Mouse (Mus musculus) heart, embryonic 15.5 days (tissue): ENCODE measurements around the gene Cntln. TPM values are rescaled to one million over a fixed set of nuclear protein-coding genes. Genes with fewer than 3 reads are reported as not detected.

Source experiments
- ATAC-seq: fragments of 200-750 bp; cut with Nextera tagmentation; replicated peaks from 2 replicates; pipeline ENCODE4 v1.8.0; 2017; ENCODE audit warnings: low read depth, moderate TSS enrichment; ENCODE audit not compliant: insufficient number of reproducible peaks, insufficient read depth, low FRiP score
- H3K27ac ChIP-seq: fragments of 300-500 bp; sonication (generic); 2 replicates; pipeline ENCODE4 v1.5.1; 2015; ENCODE audit warnings: mild to moderate bottlenecking, inconsistent platforms
- H3K27me3 ChIP-seq: fragments of 300-500 bp; sonication (generic); 2 replicates; pipeline ENCODE4 v1.6.1; 2015; ENCODE audit warnings: inconsistent platforms
- H3K36me3 ChIP-seq: fragments of 300-500 bp; sonication (generic); 2 replicates; pipeline ENCODE4 v1.6.1; 2015; ENCODE audit warnings: mild to moderate bottlenecking, inconsistent platforms
- H3K4me1 ChIP-seq: fragments of 300-500 bp; sonication (generic); replicated peaks from 2 replicates; pipeline ENCODE4 v1.6.1; 2015; ENCODE audit warnings: inconsistent platforms
- H3K4me2 ChIP-seq: fragments of 300-500 bp; sonication (generic); 2 replicates; pipeline ENCODE4 v1.6.1; 2015; ENCODE audit warnings: inconsistent platforms, mild to moderate bottlenecking, moderate library complexity
- H3K4me3 ChIP-seq: fragments of 300-500 bp; sonication (generic); 2 replicates; pipeline ENCODE4 v1.5.1; 2015; ENCODE audit warnings: mild to moderate bottlenecking, inconsistent platforms
- H3K9ac ChIP-seq: fragments of 300-500 bp; sonication (generic); 2 replicates; pipeline ENCODE4 v1.6.1; 2015; ENCODE audit warnings: mild to moderate bottlenecking, inconsistent platforms
- H3K9me3 ChIP-seq: fragments of 300-500 bp; sonication (generic); replicated peaks from 2 replicates; pipeline ENCODE4 v1.6.1; 2016; ENCODE audit warnings: inconsistent platforms
- WGBS: fragments of 180-500 bp; shearing (Covaris S2); methylation state at CpG from one replicate; pipeline ENCODE4 v1.1.7; 2015; ENCODE audit warnings: mixed read lengths; 5-methylcytosine and 5-hydroxymethylcytosine counted together
- polyA plus RNA-seq: library from polyadenylated mRNA; unstranded; fragments of >200 nt; fragmentation: Nextera tagmentation; extraction: Ambion mirVana; gene quantifications from 2 replicates; pipeline ENCODE4 v1.2.1, GENCODE M21; 2015

Cntln gene
- polyA plus RNA-seq, 1 experiment from 2014 or later = 6.2 TPM

DNA sequence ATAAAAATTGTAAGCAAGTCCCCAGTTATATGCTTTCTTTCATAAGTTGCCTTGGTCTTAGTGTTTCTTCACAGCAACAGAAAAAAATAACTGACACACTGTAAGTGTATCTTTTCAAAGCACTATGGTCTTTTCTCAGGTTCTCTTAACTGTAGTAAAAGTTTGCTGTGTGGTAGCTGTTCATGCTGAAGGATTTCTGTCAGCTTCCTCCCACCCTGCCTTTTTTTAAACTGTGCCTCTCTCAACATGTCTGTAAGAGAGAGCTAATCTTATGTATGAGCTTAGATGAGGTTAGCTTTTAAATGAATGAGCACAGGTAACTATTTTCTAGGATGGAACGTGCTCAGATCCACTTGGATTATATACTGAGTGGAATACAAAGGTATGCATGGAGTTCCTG lies 170.5 kb downstream of the Cntln start:
- Histone ChIP-seq H3K4me1 (no peaks in the 10 kb centered on the region), H3K27ac (no peak overlapping the region), H3K9ac (no peak overlapping the region), H3K36me3 (no peaks in the 10 kb centered on the region), H3K4me2 (no peak overlapping the region), H3K4me3 (no peak overlapping the region), H3K27me3 (no peaks in the 10 kb centered on the region), H3K9me3 (no peaks in the 10 kb centered on the region)
- no peak for ATAC-seq
- 82% methylated on average over 1 of the region's 1 CpGs for WGBS

DNA sequence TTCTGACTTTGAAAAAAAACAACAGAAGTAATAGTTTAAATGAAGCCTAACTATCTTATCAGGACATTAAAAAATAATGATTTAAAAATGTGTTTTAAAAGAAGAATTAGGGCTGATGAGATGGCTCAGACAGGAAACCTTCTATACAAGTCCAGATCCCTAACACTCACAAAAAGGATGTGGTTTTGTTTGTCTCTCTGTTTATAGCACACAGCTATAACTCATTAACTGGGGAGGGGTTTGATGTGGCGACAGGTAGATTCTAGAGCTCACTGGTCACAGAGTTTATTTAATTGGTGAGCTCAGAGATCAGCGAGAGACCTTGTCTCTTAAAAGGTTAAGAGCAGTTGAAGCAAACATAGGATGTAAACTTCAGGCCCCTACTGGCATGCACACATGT lies 175.5 kb downstream of the Cntln start:
- no peak overlapping the region for H3K27ac ChIP-seq
- H3K9me3 ChIP-seq = no peaks in the 10 kb centered on the region
- H3K4me1 ChIP-seq = no peaks in the 10 kb centered on the region
- no peak overlapping the region for H3K9ac ChIP-seq
- no peaks in the 10 kb centered on the region for H3K36me3 ChIP-seq
- H3K27me3 ChIP-seq = no peaks in the 10 kb centered on the region
- 89% methylated on average over 2 of the region's 2 CpGs for WGBS
- H3K4me3 ChIP-seq = no peak overlapping the region
- H3K4me2 ChIP-seq = no peak overlapping the region
- no peak for ATAC-seq

DNA sequence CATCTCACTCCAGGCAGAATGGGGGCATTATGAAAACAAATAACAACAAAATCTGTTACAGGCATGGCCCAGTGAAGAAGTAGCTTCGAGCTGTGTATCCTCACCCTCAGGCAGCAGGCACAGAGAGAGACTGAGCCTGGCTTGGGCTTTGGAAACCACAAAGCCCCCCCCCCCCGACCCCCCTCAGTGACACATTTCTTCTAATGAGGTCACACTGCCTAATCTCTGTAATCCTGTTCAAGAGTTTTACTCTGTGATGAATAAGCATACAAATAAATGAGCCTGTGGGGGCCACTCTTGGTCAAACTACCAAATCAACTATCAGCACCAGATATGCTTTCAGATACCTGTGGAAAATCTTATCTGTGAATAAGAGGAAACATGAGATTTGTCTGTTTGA lies 177.6 kb downstream of the Cntln start:
- no peak overlapping the region for H3K4me2 ChIP-seq
- H3K4me3 ChIP-seq = no peak overlapping the region
- WGBS = 58% methylated on average over 2 of the region's 2 CpGs
- H3K9ac ChIP-seq = no peak overlapping the region
- no peak for ATAC-seq
- no peak overlapping the region for H3K27ac ChIP-seq
- H3K36me3 ChIP-seq = no peaks in the 10 kb centered on the region
- H3K27me3 ChIP-seq = no peaks in the 10 kb centered on the region
- no peaks in the 10 kb centered on the region for H3K9me3 ChIP-seq
- H3K4me1 ChIP-seq = no peaks in the 10 kb centered on the region

DNA sequence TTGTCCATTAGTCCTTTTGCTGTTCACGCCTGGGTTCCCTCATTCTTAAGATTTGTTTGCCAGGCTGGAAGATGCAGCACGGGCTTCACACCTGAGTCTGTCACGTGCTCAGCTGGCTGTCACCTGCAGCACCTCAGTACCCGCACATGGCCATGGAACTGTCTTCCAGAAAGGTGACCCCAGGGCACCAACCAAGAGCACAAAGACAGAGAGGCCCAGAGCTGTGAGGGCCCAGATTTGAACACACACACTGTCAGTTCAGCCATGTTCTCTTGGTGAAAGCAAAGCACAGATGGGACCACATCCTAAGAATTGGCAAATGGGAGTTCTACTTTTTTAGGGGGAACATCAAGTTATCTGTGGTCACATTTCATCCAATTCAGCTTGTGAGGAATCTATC lies 211.9 kb downstream of the Cntln start:
- H3K27me3 ChIP-seq = no peaks in the 10 kb centered on the region
- no peak overlapping the region for H3K9ac ChIP-seq
- no peak overlapping the region for H3K27ac ChIP-seq
- 85% methylated on average over 4 of the region's 4 CpGs for WGBS
- no peak overlapping the region for H3K4me2 ChIP-seq
- H3K4me3 ChIP-seq = no peak overlapping the region
- no peak for ATAC-seq
- no peaks in the 10 kb centered on the region for H3K9me3 ChIP-seq
- H3K36me3 ChIP-seq = no peaks in the 10 kb centered on the region
- no peaks in the 10 kb centered on the region for H3K4me1 ChIP-seq

DNA sequence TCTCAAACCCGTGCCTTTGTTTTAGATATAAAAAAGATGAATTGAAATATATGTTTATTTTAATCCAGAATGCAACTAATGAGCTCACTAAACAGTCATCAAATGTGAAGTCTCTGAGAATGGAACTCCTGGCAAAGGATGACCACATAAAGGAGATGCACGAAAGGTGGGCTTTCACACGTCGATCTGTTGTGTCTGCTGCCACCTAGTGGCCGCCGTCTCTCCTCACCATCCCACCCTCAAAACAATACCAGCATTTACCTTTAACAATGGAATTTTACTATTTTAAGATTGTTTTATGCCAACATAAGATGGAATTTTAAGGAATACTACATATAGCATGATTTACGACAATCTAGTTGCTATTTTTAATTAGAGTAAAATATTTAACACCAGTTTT lies 212.6 kb downstream of the Cntln start:
- Histone ChIP-seq H3K9me3 (no peaks in the 10 kb centered on the region), H3K27ac (no peak overlapping the region), H3K9ac (no peak overlapping the region), H3K27me3 (no peaks in the 10 kb centered on the region), H3K4me3 (no peak overlapping the region), H3K4me1 (no peaks in the 10 kb centered on the region), H3K36me3 (no peaks in the 10 kb centered on the region), H3K4me2 (no peak overlapping the region)
- ATAC-seq = no peak
- 14% methylated on average over 7 of the region's 7 CpGs for WGBS

DNA sequence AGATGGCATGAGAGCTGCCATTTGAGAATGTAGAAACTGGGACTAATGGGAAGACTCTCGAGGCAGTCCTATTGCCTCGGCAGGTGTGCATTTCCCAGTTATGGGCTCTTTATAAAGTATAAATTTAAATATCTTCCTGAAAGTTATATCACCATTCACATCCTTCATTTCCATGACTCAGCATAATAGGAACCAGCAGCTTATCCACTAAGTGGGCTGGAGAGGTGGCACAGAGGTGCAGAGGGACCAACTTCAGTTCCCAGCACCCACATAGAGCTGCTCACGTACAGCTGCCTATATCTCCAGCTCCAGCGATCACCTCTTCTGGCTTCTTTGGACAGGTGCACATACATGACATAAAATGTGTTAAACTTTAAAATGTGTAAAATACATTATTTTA lies 218.1 kb downstream of the Cntln start:
- Histone ChIP-seq H3K36me3 (no peaks in the 10 kb centered on the region), H3K4me2 (no peak overlapping the region), H3K9ac (no peak overlapping the region), H3K27me3 (no peaks in the 10 kb centered on the region), H3K4me3 (no peak overlapping the region), H3K27ac (no peak overlapping the region), H3K4me1 (no peaks in the 10 kb centered on the region), H3K9me3 (no peaks in the 10 kb centered on the region)
- no peak for ATAC-seq
- 85% methylated on average over 4 of the region's 4 CpGs for WGBS

DNA sequence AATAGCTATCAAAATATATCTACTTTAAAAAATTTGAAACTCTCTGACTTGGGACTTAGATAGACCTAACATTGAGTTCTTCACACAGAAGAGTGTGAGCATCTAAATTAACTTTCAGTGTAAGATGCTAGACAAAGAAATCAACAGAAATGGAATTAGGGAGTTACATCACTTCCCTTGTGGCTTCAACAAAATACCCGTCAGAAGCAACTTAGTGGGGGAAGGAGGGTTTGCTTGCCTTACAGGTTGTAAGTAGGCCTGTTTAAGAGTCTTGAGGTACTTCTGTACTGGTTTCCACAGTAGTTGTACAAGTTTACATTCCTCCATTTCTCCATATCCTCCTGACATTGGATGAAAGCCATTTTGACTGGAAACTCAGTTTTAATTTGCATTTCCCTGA lies 222.3 kb downstream of the Cntln start:
- 66% methylated on average over 1 of the region's 1 CpGs for WGBS
- no peak for ATAC-seq

DNA sequence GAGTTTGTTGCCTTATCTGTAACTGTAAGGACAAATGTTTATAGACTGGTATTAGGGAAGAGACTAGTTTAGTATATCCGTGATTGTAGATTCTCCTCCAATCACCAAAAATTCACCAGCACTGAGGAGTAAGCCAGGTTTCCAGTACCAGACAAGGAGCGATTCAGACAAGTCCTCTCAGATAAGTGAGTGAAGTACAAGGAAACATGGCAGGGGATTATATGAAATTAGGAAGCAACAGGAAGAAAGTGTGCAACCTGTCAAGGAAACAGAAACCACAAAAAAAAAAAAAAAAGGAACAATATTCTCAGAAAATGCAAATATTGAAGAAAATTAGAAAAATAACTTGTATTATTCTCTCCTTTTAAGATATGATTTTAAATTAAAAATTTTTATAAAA lies 222.9 kb downstream of the Cntln start:
- Histone ChIP-seq H3K4me3 (no peak overlapping the region), H3K27me3 (no peaks in the 10 kb centered on the region), H3K4me1 (no peaks in the 10 kb centered on the region), H3K36me3 (no peaks in the 10 kb centered on the region), H3K27ac (no peak overlapping the region), H3K9ac (no peak overlapping the region), H3K9me3 (no peaks in the 10 kb centered on the region), H3K4me2 (no peak overlapping the region)
- 88% methylated on average over 2 of the region's 2 CpGs for WGBS
- no peak for ATAC-seq

More for the DNA sequence above, 222.3 kb downstream of the Cntln start:
- H3K27me3 ChIP-seq = no peaks in the 10 kb centered on the region
- no peak overlapping the region for H3K4me2 ChIP-seq
- no peak overlapping the region for H3K4me3 ChIP-seq
- no peak overlapping the region for H3K9ac ChIP-seq
- H3K9me3 ChIP-seq = no peaks in the 10 kb centered on the region
- H3K36me3 ChIP-seq = no peaks in the 10 kb centered on the region
- H3K27ac ChIP-seq = no peak overlapping the region
- no peaks in the 10 kb centered on the region for H3K4me1 ChIP-seq

DNA sequence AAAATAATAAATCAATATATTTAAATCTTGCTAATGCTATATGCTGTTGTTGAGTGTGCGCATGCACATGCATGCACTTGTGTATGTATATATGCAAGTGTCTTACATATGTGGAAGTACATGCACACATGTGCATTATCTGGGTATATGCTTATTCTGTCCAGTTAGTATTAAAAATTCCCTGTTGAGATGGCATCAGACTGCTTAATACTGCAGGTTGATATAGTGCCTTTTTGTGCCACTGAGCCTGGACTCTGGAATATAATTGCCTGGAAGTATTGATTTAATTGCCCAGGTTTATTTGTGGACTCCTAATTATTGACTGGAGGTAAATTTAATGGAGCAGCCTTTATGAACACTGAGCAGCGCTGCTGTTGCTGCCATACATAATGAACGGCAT lies 236.2 kb downstream of the Cntln start:
- no peaks in the 10 kb centered on the region for H3K36me3 ChIP-seq
- no peak overlapping the region for H3K9ac ChIP-seq
- no peak overlapping the region for H3K4me2 ChIP-seq
- H3K4me3 ChIP-seq = no peak overlapping the region
- H3K27ac ChIP-seq = no peak overlapping the region
- no peaks in the 10 kb centered on the region for H3K9me3 ChIP-seq
- no peaks in the 10 kb centered on the region for H3K4me1 ChIP-seq
- ATAC-seq = no peak
- 82% methylated on average over 3 of the region's 3 CpGs for WGBS
- H3K27me3 ChIP-seq = no peaks in the 10 kb centered on the region

DNA sequence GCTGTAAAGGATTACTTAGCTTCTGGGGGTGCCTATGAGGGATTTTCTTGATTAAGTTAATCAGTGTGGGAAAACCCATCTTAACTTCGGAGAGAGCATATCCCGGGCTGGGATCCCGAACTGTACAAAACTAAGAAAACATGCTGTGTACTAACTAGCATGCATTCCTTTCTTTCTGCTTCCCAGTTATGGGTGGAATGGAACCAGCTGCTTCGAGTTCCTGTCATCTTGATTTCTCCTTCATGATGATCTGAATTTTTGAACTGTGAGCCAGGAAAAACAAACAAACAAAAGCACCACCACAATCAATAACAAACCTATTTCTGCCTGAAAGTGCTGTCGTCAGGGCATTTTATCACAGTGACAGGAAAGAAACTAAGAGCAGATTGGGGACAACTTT lies 265.6 kb downstream of the Cntln start:
- Histone ChIP-seq H3K27ac (no peak overlapping the region), H3K4me3 (no peak overlapping the region), H3K9ac (no peak overlapping the region), H3K36me3 (no peaks in the 10 kb centered on the region), H3K27me3 (no peaks in the 10 kb centered on the region), H3K9me3 (no peaks in the 10 kb centered on the region), H3K4me1 (no peaks in the 10 kb centered on the region), H3K4me2 (no peak overlapping the region)
- WGBS = 65% methylated on average over 5 of the region's 5 CpGs
- no peak for ATAC-seq

DNA sequence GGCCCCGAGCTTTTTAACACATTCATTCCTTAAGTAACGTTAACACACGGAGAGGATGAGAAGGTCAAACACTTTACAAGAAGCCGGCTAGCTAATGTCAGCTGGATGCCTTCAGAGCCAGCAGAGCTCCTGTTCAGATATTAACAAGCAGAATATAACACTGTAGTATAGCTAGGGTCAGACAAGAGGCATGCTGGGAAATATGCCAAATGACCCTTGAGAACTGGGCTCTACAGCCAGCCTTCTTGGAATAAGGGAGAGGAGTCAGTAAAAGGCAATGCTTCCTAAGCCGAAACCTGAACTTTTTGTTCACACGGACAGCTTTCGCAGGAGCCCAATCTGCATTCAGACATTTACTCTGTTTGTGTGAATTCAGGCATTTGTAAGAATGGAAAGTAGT lies 267.8 kb downstream of the Cntln start:
- H3K27me3 ChIP-seq = no peaks in the 10 kb centered on the region
- no peak overlapping the region for H3K4me3 ChIP-seq
- no peak overlapping the region for H3K4me2 ChIP-seq
- H3K27ac ChIP-seq = no peak overlapping the region
- no peak for ATAC-seq
- H3K36me3 ChIP-seq = no peaks in the 10 kb centered on the region
- WGBS = 70% methylated on average over 7 of the region's 7 CpGs
- no peak overlapping the region for H3K9ac ChIP-seq
- H3K9me3 ChIP-seq = no peaks in the 10 kb centered on the region
- no peaks in the 10 kb centered on the region for H3K4me1 ChIP-seq

DNA sequence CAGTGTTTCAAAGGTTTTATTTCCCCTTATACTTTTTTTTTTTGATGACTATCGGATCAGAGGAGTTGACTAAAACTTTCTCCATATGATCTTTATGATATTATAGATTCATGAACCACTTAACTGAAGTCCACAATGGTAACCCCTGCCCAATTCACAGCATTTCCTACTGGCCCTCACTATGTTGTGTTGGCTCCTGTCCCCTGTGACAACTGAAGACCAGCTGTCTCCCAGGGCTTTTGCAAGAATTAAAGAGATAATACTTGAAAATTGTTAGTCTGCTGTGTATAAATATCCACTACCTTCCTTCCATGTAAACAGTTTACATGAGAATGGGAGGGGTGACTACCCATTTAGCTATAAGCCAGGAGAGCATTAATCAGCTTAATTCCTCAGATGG lies 270.3 kb downstream of the Cntln start:
- Histone ChIP-seq H3K27ac (no peak overlapping the region), H3K36me3 (no peaks in the 10 kb centered on the region), H3K9me3 (no peaks in the 10 kb centered on the region), H3K4me3 (no peak overlapping the region), H3K4me2 (no peak overlapping the region), H3K4me1 (no peaks in the 10 kb centered on the region), H3K9ac (no peak overlapping the region), H3K27me3 (no peaks in the 10 kb centered on the region)
- no peak for ATAC-seq
- WGBS = 85% methylated on average over 1 of the region's 1 CpGs

DNA sequence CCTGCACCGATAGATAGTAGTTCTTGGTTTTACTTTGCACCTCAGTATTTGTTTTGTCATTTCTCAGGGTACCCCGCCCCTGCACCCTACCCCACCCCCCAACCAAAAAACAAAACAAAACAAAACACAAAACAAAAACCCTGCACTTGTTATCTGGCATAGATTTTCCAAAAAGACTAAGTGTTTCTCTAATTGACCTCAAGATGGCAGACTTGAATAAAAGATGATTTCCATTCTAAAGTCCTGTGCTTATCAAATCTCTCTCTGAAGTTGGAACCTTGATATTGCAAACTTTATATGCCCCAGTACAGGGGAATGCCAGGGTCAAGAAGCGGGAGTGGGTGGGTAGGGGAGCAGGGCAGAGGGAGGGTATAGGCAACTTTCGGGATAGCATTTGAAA lies 277.0 kb downstream of the Cntln start:
- Histone ChIP-seq H3K27ac (no peak overlapping the region), H3K27me3 (no peaks in the 10 kb centered on the region), H3K4me3 (no peak overlapping the region), H3K4me2 (no peak overlapping the region), H3K4me1 (0 out of 2 replicates have a peak, but pooled peaks cover 2% of the 10 kb centered on the region), H3K9me3 (no peaks in the 10 kb centered on the region), H3K36me3 (no peaks in the 10 kb centered on the region), H3K9ac (no peak overlapping the region)
- ATAC-seq = no peak
- WGBS = 55% methylated on average over 4 of the region's 4 CpGs
